Mouse (Mus musculus): Measurements from ENCODE around the gene Pros1. TPM values are rescaled to one million over a fixed set of nuclear protein-coding genes. Genes with fewer than 3 reads are reported as not detected.
A peak's percentile ranks its signal among the peaks of the same experiment; 100 is the strongest.

Gene Pros1
- polyA plus RNA-seq, 1 experiment from 2014 or later, result 14.9 TPM

GRCm38 (mm10) chr16:62832027-62832426 lies 22.1 kb upstream of the Pros1 start:
- Histone ChIP-seq H3K4me3 (ENCODE audit: low read depth, low read length) (no peak overlapping the region), H3K36me3 (ENCODE audit: control insufficient read depth, insufficient read depth, low read length) (no peaks in the 10 kb centered on the region), H3K9me3 (replicated peaks; ENCODE audit: control insufficient read depth, low read length) (no peaks in the 10 kb centered on the region), H3K27ac (ENCODE audit: low read depth, low read length) (no peak overlapping the region), H3K9ac (ENCODE audit: low read depth, low read length) (no peak overlapping the region), H3K4me1 (ENCODE audit: control insufficient read depth, insufficient read depth, low read length) (no peaks in the 10 kb centered on the region), H3K27me3 (ENCODE audit: control insufficient read depth, insufficient read depth, low read length) (no peaks in the 10 kb centered on the region), H3K4me2 (no peak overlapping the region)
- WGBS (ENCODE audit: insufficient replicate concordance), result 77% methylated on average over 2 of the region's 2 CpGs
- no peak for ATAC-seq (replicated peaks; ENCODE audit: insufficient number of reproducible peaks, low FRiP score, low TSS enrichment)

DNA sequence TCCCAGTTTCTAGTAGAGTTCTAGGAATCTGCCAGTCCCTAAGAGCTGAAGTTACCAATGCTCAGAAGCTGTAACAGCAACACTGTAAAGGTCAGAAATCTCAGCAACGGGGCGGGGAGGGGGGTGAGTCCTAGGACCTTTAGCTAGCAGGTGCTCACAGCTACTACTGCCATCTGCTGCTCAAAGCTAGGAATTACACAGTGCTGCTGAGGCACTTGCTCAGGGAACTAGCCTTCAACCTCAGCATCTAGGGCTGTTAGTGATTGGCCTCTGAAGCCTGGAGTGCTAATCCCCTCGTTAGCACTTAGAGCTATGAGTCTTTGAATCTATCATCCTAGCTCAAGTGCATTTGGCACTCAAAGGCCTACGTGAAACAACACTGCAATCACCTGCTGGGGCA lies 21.6 kb upstream of the Pros1 start:
- H3K9ac ChIP-seq (ENCODE audit: low read depth, low read length), result no peak overlapping the region
- WGBS (ENCODE audit: insufficient replicate concordance), result 14% methylated on average over 4 of the region's 4 CpGs
- ATAC-seq (replicated peaks; ENCODE audit: insufficient number of reproducible peaks, low FRiP score, low TSS enrichment), result no peak

GRCm38 (mm10) chr16:62834016-62834735 lies 19.9 kb upstream of the Pros1 start:
- no peak overlapping the region for H3K9ac ChIP-seq (ENCODE audit: low read depth, low read length)
- H3K4me3 ChIP-seq (ENCODE audit: low read depth, low read length), result no peak overlapping the region
- no peak overlapping the region for H3K4me2 ChIP-seq
- H3K36me3 ChIP-seq (ENCODE audit: control insufficient read depth, insufficient read depth, low read length), result no peaks in the 10 kb centered on the region
- peak; percentile 89 for ATAC-seq (replicated peaks; ENCODE audit: insufficient number of reproducible peaks, low FRiP score, low TSS enrichment)
- H3K27me3 ChIP-seq (ENCODE audit: control insufficient read depth, insufficient read depth, low read length), result no peaks in the 10 kb centered on the region
- no peaks in the 10 kb centered on the region for H3K9me3 ChIP-seq (replicated peaks; ENCODE audit: control insufficient read depth, low read length)
- no peaks in the 10 kb centered on the region for H3K4me1 ChIP-seq (ENCODE audit: control insufficient read depth, insufficient read depth, low read length)
- 40% methylated on average over 3 of the region's 3 CpGs for WGBS (ENCODE audit: insufficient replicate concordance)
- H3K27ac ChIP-seq (ENCODE audit: low read depth, low read length), result 0 out of 2 replicates have a peak overlapping the region, but pooled peaks have one; percentile 35

More for the DNA sequence above, 21.6 kb upstream of the Pros1 start:
- Histone ChIP-seq H3K9me3 (replicated peaks; ENCODE audit: control insufficient read depth, low read length) (no peaks in the 10 kb centered on the region), H3K36me3 (ENCODE audit: control insufficient read depth, insufficient read depth, low read length) (no peaks in the 10 kb centered on the region), H3K4me2 (no peak overlapping the region), H3K4me1 (ENCODE audit: control insufficient read depth, insufficient read depth, low read length) (no peaks in the 10 kb centered on the region), H3K4me3 (ENCODE audit: low read depth, low read length) (no peak overlapping the region), H3K27ac (ENCODE audit: low read depth, low read length) (no peak overlapping the region), H3K27me3 (ENCODE audit: control insufficient read depth, insufficient read depth, low read length) (no peaks in the 10 kb centered on the region)

GRCm38 (mm10) chr16:62845341-62845740 lies 8.8 kb upstream of the Pros1 start:
- no peaks in the 10 kb centered on the region for H3K36me3 ChIP-seq (ENCODE audit: control insufficient read depth, insufficient read depth, low read length)
- no peaks in the 10 kb centered on the region for H3K27me3 ChIP-seq (ENCODE audit: control insufficient read depth, insufficient read depth, low read length)
- no peak overlapping the region for H3K4me2 ChIP-seq
- H3K9ac ChIP-seq (ENCODE audit: low read depth, low read length), result no peak overlapping the region
- H3K9me3 ChIP-seq (replicated peaks; ENCODE audit: control insufficient read depth, low read length), result no peaks in the 10 kb centered on the region
- no peak overlapping the region for H3K27ac ChIP-seq (ENCODE audit: low read depth, low read length)
- ATAC-seq (replicated peaks; ENCODE audit: insufficient number of reproducible peaks, low FRiP score, low TSS enrichment), result no peak
- H3K4me3 ChIP-seq (ENCODE audit: low read depth, low read length), result no peak overlapping the region
- H3K4me1 ChIP-seq (ENCODE audit: control insufficient read depth, insufficient read depth, low read length), result 0 out of 2 replicates have a peak, but pooled peaks cover 3% of the 10 kb centered on the region
- 89% methylated on average over 6 of the region's 6 CpGs for WGBS (ENCODE audit: insufficient replicate concordance)

DNA sequence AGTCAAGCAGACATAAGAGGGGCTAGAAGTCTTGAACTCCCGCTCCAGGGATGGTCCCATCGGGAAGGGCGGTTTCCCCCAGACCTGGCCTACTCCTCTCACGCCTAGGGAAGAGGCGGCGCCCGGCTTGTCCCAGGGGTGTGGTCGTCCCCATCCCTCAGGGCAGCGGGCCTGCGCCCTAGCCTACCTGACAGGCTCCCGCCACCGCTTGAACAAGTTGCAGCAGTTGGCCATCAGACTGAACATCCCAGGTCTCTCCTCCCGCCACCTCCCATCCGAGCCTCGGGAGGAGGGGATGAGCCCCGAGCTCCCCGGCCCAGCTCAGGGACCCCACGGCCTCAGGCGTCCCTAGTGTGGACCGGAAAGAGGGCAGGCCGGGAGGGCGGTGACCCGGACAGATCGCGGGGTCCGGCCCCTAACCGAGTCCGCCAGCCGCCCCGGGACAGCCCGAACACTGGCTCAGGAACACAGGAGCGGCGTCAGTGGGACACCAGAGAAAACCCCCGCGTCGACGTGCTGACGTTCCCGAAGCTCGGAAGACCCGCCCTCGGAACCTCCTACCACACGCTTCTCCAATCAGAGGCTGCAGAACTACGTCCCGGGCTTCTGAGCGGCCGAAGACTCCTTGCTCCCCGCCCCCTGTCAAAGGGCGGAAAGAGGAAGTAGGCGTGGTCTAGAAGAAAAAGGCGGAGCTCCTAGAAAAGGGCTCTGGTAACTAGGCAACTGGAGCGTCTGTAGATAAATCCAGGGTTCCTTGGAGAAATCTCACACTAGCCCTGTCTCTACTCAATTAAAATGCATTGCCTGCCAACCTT lies 7.4 kb upstream of the Pros1 start, which contains the start of gene Arl13b:
TSS of gene Arl13b (minus strand) at position 543 of the 815 bp plus-strand sequence.
- Histone ChIP-seq H3K36me3 (ENCODE audit: control insufficient read depth, insufficient read depth, low read length) (no peaks in the 10 kb centered on the region), H3K9ac (ENCODE audit: low read depth, low read length) (peak within 1 kb of the TSS; percentile 73), H3K27me3 (ENCODE audit: control insufficient read depth, insufficient read depth, low read length) (no peaks in the 10 kb centered on the region), H3K27ac (ENCODE audit: low read depth, low read length) (peak within 1 kb of the TSS; percentile 77), H3K4me3 (ENCODE audit: low read depth, low read length) (peak within 1 kb of the TSS; percentile 83), H3K4me2 (peak within 1 kb of the TSS; percentile 82), H3K9me3 (replicated peaks; ENCODE audit: control insufficient read depth, low read length) (no peaks in the 10 kb centered on the region), H3K4me1 (ENCODE audit: control insufficient read depth, insufficient read depth, low read length) (0 out of 2 replicates have a peak, but pooled peaks cover 3% of the 10 kb centered on the region)
- peak; percentile 100 for ATAC-seq (replicated peaks; ENCODE audit: insufficient number of reproducible peaks, low FRiP score, low TSS enrichment)
- under 1% methylated on average over 52 of the region's 52 CpGs for WGBS (ENCODE audit: insufficient replicate concordance)

DNA sequence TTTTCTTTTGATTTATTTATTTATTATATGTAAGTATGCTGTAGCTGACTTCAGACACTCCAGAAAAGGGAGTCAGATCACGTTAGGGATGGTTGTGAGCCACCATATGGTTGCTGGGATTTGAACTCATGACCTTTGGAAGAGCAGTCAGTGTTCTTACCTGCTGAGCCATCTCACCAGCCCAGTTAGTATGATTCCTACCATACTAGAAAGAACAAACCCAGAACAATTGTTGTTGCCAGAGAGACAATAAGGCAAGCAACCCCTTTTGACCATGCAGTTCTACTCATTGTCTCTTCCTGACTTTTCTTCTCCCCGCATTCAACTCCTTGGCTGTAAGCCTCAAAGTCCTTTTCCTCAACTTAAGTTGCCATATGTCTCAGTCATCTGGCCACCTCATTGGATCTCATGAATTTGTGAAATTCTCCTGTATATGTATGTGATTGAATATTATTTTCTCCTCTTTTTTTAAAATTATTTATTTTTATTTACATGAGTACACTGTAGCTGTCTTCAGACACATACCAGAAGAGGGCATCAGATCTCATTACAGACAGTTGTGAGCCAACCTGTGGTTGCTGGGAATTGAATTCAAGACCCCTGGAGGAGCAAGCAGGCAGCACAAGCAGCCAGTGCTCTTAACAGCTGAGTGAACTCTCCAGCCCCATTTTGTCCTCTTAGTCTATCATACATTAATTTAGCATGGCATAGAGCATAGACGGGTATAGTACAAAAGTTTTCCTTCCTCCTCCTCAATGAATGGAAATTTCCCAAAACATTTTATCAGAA lies 1.4 kb upstream of the Pros1 start:
- no peaks in the 10 kb centered on the region for H3K4me1 ChIP-seq (ENCODE audit: control insufficient read depth, insufficient read depth, low read length)
- H3K4me3 ChIP-seq (ENCODE audit: low read depth, low read length), result no peak overlapping the region
- no peaks in the 10 kb centered on the region for H3K27me3 ChIP-seq (ENCODE audit: control insufficient read depth, insufficient read depth, low read length)
- 83% methylated on average over 3 of the region's 3 CpGs for WGBS (ENCODE audit: insufficient replicate concordance)
- no peak overlapping the region for H3K9ac ChIP-seq (ENCODE audit: low read depth, low read length)
- H3K4me2 ChIP-seq, result no peak overlapping the region
- no peaks in the 10 kb centered on the region for H3K36me3 ChIP-seq (ENCODE audit: control insufficient read depth, insufficient read depth, low read length)
- H3K9me3 ChIP-seq (replicated peaks; ENCODE audit: control insufficient read depth, low read length), result no peaks in the 10 kb centered on the region
- ATAC-seq (replicated peaks; ENCODE audit: insufficient number of reproducible peaks, low FRiP score, low TSS enrichment), result no peak
- no peak overlapping the region for H3K27ac ChIP-seq (ENCODE audit: low read depth, low read length)

GRCm38 (mm10) chr16:62853611-62854126 lies 438 bp upstream of the Pros1 start:
- no peaks in the 10 kb centered on the region for H3K9me3 ChIP-seq (replicated peaks; ENCODE audit: control insufficient read depth, low read length)
- H3K4me2 ChIP-seq, result peak overlapping the region; percentile 93
- H3K4me3 ChIP-seq (ENCODE audit: low read depth, low read length), result peak overlapping the region; percentile 65
- H3K9ac ChIP-seq (ENCODE audit: low read depth, low read length), result peak overlapping the region; percentile 81
- H3K27me3 ChIP-seq (ENCODE audit: control insufficient read depth, insufficient read depth, low read length), result no peaks in the 10 kb centered on the region
- peak; percentile 28; the same call in 1 of the 2 replicates for ATAC-seq (replicated peaks; ENCODE audit: insufficient number of reproducible peaks, low FRiP score, low TSS enrichment)
- H3K36me3 ChIP-seq (ENCODE audit: control insufficient read depth, insufficient read depth, low read length), result no peaks in the 10 kb centered on the region
- peak overlapping the region; percentile 71 for H3K27ac ChIP-seq (ENCODE audit: low read depth, low read length)
- H3K4me1 ChIP-seq (ENCODE audit: control insufficient read depth, insufficient read depth, low read length), result no peaks in the 10 kb centered on the region
- WGBS (ENCODE audit: insufficient replicate concordance), result 15% methylated on average over 3 of the region's 3 CpGs

GRCm38 (mm10) chr16:62855385-62855784 lies 1.3 kb downstream of the Pros1 start:
- Histone ChIP-seq H3K4me3 (ENCODE audit: low read depth, low read length) (no peak overlapping the region), H3K27ac (ENCODE audit: low read depth, low read length) (no peak overlapping the region), H3K9ac (ENCODE audit: low read depth, low read length) (no peak overlapping the region), H3K9me3 (replicated peaks; ENCODE audit: control insufficient read depth, low read length) (no peaks in the 10 kb centered on the region), H3K4me1 (ENCODE audit: control insufficient read depth, insufficient read depth, low read length) (no peaks in the 10 kb centered on the region), H3K27me3 (ENCODE audit: control insufficient read depth, insufficient read depth, low read length) (no peaks in the 10 kb centered on the region), H3K36me3 (ENCODE audit: control insufficient read depth, insufficient read depth, low read length) (no peaks in the 10 kb centered on the region), H3K4me2 (peak overlapping the region; percentile 93; the same call in 1 of the 2 replicates)
- WGBS (ENCODE audit: insufficient replicate concordance), result 61% methylated on average over 6 of the region's 6 CpGs
- ATAC-seq (replicated peaks; ENCODE audit: insufficient number of reproducible peaks, low FRiP score, low TSS enrichment), result no peak
